Mouse (Mus musculus) forebrain, embryonic 10.5 days (tissue): ENCODE measurements around the gene Pdgfra. TPM values are rescaled to one million over a fixed set of nuclear protein-coding genes. Genes with fewer than 3 reads are reported as not detected.

Source experiments
- DNase-seq: peaks from one replicate; pipeline ENCODE4 v3.0.0-alpha.2; 2017; ENCODE audit warnings: low spot score; ENCODE audit errors: extremely low spot score
- H3K27ac ChIP-seq: fragments of 300-500 bp; sonication (generic); 2 replicates; pipeline ENCODE4 v1.5.1; 2016; ENCODE audit warnings: mild to moderate bottlenecking
- H3K27me3 ChIP-seq: fragments of 300-500 bp; sonication (generic); 2 replicates; pipeline ENCODE4 v1.6.1; 2016; ENCODE audit warnings: mild to moderate bottlenecking; ENCODE audit not compliant: poor library complexity, severe bottlenecking
- H3K36me3 ChIP-seq: fragments of 300-500 bp; sonication (generic); replicated peaks from 2 replicates; pipeline ENCODE4 v1.6.1; 2016; ENCODE audit warnings: mild to moderate bottlenecking, moderate library complexity
- H3K4me1 ChIP-seq: fragments of 300-500 bp; sonication (generic); 2 replicates; pipeline ENCODE4 v1.6.1; 2016
- H3K4me3 ChIP-seq: fragments of 300-500 bp; sonication (generic); 2 replicates; pipeline ENCODE4 v1.5.1; 2016; ENCODE audit warnings: mild to moderate bottlenecking, moderate library complexity
- H3K9me3 ChIP-seq: fragments of 300-500 bp; sonication (generic); 2 replicates; pipeline ENCODE4 v1.6.1; 2016; ENCODE audit warnings: mild to moderate bottlenecking, moderate library complexity
- WGBS: fragments of 180-500 bp; shearing (Covaris S2); methylation state at CpG from one replicate; pipeline ENCODE4 v1.1.7; 2016; 5-methylcytosine and 5-hydroxymethylcytosine counted together
- polyA plus RNA-seq: library from polyadenylated mRNA; unstranded; fragments of >200 nt; fragmentation: Nextera tagmentation; extraction: Ambion mirVana; gene quantifications from 2 replicates; pipeline ENCODE4 v1.2.1, GENCODE M21; 2016

The Pdgfra gene
- polyA plus RNA-seq, 1 experiment from 2014 or later, result 20.2 TPM

DNA sequence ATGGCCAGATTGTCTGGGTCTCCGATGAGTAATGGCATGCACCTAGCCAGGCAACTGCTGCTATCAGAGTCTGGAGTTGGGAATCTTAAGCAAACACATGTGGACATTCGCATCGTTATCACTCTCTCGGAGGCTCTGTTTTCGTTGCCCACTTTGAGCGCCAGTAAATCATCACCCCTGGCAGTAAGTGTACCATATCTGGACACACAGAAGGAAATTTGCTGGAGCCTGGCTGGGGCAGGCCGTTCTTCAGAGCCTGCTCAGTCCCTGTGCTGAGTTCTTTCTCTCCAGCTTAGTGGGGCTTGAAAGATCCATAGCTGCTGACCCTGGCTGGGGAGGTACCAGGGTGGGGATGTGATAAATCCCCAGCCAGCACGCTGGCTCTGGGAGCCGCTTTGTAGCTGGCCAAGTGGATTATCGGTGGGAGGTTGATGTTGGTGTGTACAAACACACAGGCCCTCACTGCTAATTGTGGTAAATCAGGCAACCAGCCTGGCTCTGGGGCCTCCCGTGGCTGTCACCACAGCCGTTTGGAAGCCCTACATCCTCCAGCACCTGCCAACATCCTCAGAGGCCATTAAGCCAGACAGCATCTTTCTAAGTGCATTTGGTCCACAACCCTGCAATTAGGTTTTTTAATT, 8.6 kb downstream of the Pdgfra start:
- H3K4me1 ChIP-seq, result peaks cover 31% of the 10 kb centered on the region
- no peak overlapping the region for H3K27ac ChIP-seq
- 59% methylated on average over 12 of the region's 12 CpGs for WGBS
- peaks cover 64% of the 10 kb centered on the region for H3K27me3 ChIP-seq
- H3K36me3 ChIP-seq, result peaks cover 38% of the 10 kb centered on the region
- no peak for DNase-seq
- H3K4me3 ChIP-seq, result no peak overlapping the region
- H3K9me3 ChIP-seq, result no peaks in the 10 kb centered on the region

DNA sequence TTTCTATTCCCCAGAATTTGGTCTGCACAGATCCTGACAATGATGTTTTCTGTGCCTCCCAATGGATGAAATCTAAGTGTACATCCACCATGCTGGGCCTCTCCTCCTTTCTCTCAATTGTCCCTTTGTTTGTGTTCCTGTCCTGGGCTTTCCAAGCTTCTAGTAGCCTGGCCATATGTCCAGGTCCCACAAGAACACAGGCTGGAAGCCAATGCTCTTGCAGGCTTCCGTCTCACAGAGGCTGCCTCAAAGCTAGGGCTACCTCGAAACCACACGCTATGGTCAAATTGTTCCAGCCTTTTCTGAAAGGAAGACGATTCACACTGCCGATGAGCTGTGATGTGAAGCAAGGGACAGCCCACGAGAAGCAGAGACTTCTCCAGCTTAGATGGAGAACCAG, 9.5 kb downstream of the Pdgfra start:
- Histone ChIP-seq H3K9me3 (no peaks in the 10 kb centered on the region), H3K4me3 (no peak overlapping the region), H3K36me3 (peaks cover 44% of the 10 kb centered on the region), H3K4me1 (peaks cover 21% of the 10 kb centered on the region), H3K27me3 (peaks cover 55% of the 10 kb centered on the region), H3K27ac (no peak overlapping the region)
- 91% methylated on average over 6 of the region's 6 CpGs for WGBS
- DNase-seq, result no peak

DNA sequence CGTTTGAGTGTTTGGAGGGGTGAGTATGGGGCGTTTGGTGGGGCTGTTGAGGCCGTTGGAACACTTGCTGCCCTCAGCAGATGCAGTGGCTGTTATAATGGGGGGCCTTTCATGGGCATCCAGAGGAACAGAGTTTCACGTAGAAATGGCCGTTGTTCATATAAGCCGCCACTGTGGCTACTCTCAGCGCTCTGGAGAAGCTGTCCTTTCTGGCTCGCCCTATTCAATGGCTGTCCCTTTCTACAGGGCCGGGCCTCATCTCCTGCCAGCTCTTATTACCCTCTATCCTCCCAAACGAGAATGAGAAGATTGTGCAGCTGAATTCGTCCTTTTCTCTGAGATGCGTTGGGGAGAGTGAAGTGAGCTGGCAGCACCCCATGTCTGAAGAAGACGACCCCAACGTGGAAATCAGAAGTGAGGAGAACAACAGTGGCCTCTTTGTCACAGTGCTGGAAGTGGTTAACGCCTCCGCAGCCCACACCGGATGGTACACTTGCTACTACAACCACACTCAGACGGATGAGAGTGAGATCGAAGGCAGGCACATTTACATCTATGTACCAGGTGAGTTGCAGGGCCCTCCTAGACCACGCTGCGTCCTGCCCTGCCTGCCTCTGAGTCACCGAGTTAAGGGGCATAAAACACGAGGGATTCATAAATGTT, 11.3 kb downstream of the Pdgfra start:
- no peak overlapping the region for H3K27ac ChIP-seq
- H3K9me3 ChIP-seq, result no peaks in the 10 kb centered on the region
- WGBS, result 88% methylated on average over 23 of the region's 23 CpGs
- H3K4me3 ChIP-seq, result no peak overlapping the region
- H3K36me3 ChIP-seq, result peaks cover 59% of the 10 kb centered on the region
- DNase-seq, result no peak
- peaks cover 41% of the 10 kb centered on the region for H3K27me3 ChIP-seq
- peaks cover 9% of the 10 kb centered on the region for H3K4me1 ChIP-seq

DNA sequence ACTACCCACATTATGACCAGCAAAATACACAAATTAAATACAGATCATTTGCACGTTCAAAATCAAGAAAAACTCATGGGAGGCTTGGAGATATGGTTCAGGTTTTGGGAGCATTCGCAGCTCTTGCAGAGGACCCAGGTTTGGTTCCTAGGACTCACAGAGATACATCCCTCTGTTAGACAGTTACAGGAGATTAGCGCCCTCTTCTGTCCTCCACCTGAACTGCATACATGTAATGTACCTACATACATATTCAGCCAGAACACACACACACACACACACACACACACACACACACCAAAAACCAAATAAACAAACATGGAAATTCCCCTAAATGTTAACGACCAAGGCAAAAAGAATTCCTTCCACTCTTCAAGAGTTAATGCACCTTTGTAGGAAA, 12.6 kb downstream of the Pdgfra start:
- 79% methylated on average over 4 of the region's 4 CpGs for WGBS
- Histone ChIP-seq H3K4me1 (peaks cover 12% of the 10 kb centered on the region), H3K27ac (no peak overlapping the region), H3K9me3 (no peaks in the 10 kb centered on the region), H3K36me3 (peaks cover 63% of the 10 kb centered on the region), H3K4me3 (no peak overlapping the region), H3K27me3 (peaks cover 29% of the 10 kb centered on the region)
- no peak for DNase-seq

DNA sequence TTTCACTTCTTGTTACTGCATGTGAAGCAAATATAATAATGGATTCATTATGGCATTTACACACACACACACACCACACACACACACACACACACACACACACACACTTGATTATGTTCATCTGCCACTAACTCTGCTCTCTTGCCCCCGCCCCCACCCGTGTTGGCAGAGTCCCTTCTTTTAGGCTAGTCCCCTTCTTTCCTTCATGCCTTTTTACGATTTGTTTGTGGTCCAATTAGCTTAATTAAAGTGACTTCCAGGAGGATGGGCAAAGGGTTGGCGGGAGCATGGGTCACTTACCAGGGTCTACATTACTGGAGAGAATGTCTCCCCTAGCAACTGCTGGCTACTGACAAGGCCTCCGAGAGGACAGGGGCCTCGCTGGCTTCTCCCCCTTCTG, 17.7 kb downstream of the Pdgfra start:
- DNase-seq, result no peak
- Histone ChIP-seq H3K36me3 (peaks cover 79% of the 10 kb centered on the region), H3K27me3 (no peaks in the 10 kb centered on the region), H3K4me1 (peaks cover 9% of the 10 kb centered on the region), H3K4me3 (no peak overlapping the region), H3K27ac (no peak overlapping the region), H3K9me3 (no peaks in the 10 kb centered on the region)
- 69% methylated on average over 6 of the region's 6 CpGs for WGBS

DNA sequence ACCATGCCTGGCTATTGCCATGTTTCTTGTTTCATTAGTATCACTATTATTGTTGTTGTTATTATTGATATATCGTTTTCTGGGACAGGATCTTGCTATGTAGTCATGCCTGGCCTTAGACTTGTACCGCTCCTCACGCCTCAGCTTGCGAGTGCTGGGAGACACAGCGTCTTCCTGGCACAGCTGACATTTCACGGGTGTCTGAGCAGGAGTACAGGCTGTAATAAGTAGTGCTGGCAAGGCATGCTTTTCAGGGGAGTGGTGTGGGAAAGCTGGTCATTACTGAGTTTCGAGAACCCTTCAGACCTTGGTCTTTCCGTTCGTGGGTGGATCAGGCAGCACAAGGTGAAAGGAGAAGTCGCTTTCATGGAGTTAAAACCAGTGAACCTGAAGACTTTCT, 19.8 kb downstream of the Pdgfra start:
- Histone ChIP-seq H3K36me3 (peaks cover 81% of the 10 kb centered on the region), H3K9me3 (no peaks in the 10 kb centered on the region)

DNA sequence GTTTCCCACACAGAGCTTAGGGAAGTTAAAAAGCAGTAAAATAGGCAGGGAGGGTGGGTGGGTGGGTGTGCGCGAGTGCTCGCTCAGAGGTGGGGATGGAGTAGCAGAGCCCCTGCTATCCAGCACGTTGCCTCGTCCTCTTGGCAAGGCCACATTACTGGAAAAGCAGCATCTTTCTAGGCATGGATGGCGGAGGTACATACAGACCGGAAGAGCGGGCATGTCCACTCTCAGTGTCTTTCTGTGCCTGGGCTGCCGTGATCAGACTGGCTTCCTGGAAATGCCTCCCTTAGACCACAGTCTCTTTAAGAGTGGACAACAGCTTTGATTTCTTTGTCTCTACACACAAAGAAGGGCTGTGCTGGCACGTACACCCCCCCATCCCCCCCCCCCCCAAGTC, 27.2 kb downstream of the Pdgfra start:
- Histone ChIP-seq H3K27me3 (no peaks in the 10 kb centered on the region), H3K36me3 (peaks cover 78% of the 10 kb centered on the region), H3K9me3 (no peaks in the 10 kb centered on the region), H3K4me1 (0 out of 2 replicates have a peak, but pooled peaks cover 8% of the 10 kb centered on the region), H3K27ac (no peak overlapping the region), H3K4me3 (no peak overlapping the region)
- 84% methylated on average over 10 of the region's 10 CpGs for WGBS
- no peak for DNase-seq

More for the DNA sequence above, 19.8 kb downstream of the Pdgfra start:
- Histone ChIP-seq H3K27me3 (no peaks in the 10 kb centered on the region), H3K4me1 (peaks cover 9% of the 10 kb centered on the region), H3K27ac (no peak overlapping the region), H3K4me3 (no peak overlapping the region)
- no peak for DNase-seq
- WGBS, result 80% methylated on average over 10 of the region's 10 CpGs

DNA sequence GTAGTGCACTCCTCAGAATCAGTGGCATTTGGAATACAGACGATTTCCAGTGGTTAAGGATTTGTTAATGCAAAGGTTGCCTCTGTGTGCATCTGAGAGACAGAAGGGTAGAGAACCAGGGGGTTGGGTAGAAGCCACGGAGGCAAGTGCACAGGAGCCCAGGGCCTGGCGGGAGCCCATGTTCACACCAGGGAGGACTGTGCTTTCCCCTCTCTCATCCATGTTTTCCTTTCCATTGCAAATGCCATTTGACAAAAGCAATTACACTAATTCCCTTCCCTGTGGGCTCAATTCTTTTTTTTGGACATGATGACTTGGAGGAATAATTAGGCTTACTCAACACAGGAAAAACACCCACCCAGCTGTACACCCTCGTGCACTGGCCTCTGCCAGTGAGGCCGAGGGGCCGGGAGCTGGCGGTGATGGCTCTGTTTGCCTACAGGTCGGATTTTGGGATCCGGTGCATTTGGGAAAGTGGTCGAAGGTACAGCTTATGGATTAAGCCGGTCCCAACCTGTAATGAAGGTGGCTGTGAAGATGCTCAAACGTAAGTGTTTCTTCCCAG, 27.7 kb downstream of the Pdgfra start:
- 84% methylated on average over 12 of the region's 12 CpGs for WGBS
- Histone ChIP-seq H3K4me3 (no peak overlapping the region), H3K36me3 (peaks cover 75% of the 10 kb centered on the region), H3K27ac (no peak overlapping the region), H3K9me3 (no peaks in the 10 kb centered on the region), H3K4me1 (0 out of 2 replicates have a peak, but pooled peaks cover 8% of the 10 kb centered on the region), H3K27me3 (no peaks in the 10 kb centered on the region)
- no peak for DNase-seq

DNA sequence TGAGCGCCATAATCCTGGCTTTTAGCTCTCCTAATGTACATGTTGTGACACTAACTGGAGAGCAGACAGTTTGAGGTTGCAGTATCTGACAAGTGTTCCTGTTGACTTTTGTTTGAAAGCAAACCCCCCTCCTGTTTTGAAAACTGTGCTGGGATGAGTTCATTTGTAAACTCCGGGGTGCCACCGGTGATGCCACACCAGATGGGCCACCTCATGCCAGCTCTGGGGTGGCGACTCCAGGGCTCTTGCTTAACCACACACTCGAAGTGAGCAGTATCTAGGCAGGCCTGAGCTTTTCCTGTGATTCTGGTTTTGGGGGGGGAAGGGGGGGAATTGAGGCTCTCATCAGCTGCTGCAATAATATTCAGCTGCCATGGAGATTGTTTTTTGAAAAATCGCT, 31.6 kb downstream of the Pdgfra start:
- no peak for DNase-seq
- Histone ChIP-seq H3K9me3 (no peaks in the 10 kb centered on the region), H3K4me1 (0 out of 2 replicates have a peak, but pooled peaks cover 8% of the 10 kb centered on the region), H3K36me3 (peaks cover 75% of the 10 kb centered on the region), H3K4me3 (no peak overlapping the region), H3K27me3 (no peaks in the 10 kb centered on the region), H3K27ac (no peak overlapping the region)
- 90% methylated on average over 6 of the region's 6 CpGs for WGBS

DNA sequence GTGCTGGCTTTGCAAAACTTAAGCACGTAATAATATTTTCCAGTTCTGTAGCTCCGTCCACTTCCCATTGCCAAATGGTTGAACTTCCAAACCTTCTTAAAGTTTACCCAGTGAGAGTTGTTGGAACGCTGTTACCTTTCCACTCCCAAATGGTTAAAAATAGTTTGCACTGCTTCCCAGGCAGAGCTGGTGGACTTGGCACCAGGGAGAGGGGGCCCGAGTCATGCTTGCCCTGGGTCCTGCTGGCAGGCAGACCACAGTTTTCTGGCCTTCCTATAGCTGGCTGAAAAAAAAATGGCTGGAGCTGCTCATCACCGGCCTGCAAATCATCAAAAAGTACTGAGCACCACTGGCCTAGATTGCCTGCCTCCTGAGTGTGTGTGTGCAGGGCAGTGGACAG, 32.0 kb downstream of the Pdgfra start:
- H3K27ac ChIP-seq, result no peak overlapping the region
- H3K9me3 ChIP-seq, result no peaks in the 10 kb centered on the region
- no peak for DNase-seq
- no peaks in the 10 kb centered on the region for H3K27me3 ChIP-seq
- 0 out of 2 replicates have a peak, but pooled peaks cover 8% of the 10 kb centered on the region for H3K4me1 ChIP-seq
- WGBS, result 91% methylated on average over 5 of the region's 5 CpGs
- H3K4me3 ChIP-seq, result no peak overlapping the region
- H3K36me3 ChIP-seq, result peaks cover 76% of the 10 kb centered on the region

DNA sequence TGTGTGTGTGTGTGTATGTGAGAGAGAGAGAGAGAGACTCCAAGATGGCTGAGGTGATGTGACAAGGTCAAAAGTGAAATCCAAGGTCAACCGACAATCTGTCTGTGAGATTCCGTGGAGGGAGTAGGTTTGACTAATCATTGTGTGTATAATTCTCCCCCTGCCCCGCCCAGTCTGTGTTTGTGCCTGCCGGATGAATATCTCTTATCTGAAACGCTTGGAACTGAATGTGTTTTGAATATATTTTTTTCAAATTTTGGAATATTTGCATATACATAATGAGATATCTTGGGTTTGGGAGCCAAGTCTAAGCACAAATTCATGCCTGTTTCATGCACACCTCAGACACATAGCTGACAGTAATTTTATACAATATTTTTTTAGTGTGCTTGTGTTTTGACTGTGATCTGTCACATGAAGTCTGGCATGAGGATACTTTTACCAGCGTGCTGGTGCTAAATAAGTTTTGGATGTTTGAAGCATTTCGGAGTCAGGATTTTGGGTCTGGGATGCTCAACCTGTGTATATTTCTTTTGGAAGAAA, 32.7 kb downstream of the Pdgfra start:
- 86% methylated on average over 7 of the region's 7 CpGs for WGBS
- Histone ChIP-seq H3K27me3 (no peaks in the 10 kb centered on the region), H3K36me3 (peaks cover 76% of the 10 kb centered on the region), H3K4me1 (0 out of 2 replicates have a peak, but pooled peaks cover 2% of the 10 kb centered on the region), H3K9me3 (no peaks in the 10 kb centered on the region), H3K27ac (no peak overlapping the region), H3K4me3 (no peak overlapping the region)
- DNase-seq, result no peak

DNA sequence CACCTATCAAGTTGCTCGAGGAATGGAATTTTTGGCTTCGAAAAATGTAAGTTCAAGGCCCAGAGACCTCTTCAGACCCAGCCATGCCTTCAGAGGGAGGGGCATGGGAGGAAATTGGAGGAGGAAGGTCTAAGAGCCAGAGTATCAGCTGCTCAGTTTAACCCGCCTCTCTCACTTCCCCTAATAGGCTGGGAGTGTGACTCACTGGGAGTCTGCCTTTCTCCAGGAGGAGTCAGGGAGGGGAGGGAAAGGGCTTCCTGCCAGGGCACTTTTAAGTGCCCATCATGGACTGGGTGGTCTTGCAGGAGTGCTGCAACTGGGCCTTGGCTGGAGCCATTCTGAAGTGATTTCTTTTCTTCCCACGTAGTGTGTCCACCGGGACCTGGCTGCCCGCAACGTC, 33.5 kb downstream of the Pdgfra start:
- DNase-seq, result no peak
- H3K27me3 ChIP-seq, result no peaks in the 10 kb centered on the region
- H3K27ac ChIP-seq, result no peak overlapping the region
- 87% methylated on average over 7 of the region's 7 CpGs for WGBS
- H3K4me1 ChIP-seq, result no peaks in the 10 kb centered on the region
- H3K9me3 ChIP-seq, result no peaks in the 10 kb centered on the region
- H3K36me3 ChIP-seq, result peaks cover 73% of the 10 kb centered on the region
- no peak overlapping the region for H3K4me3 ChIP-seq
